Mouse (Mus musculus): ENCODE results near the gene Pcsk5. TPM values are rescaled to one million over a fixed set of nuclear protein-coding genes. Genes with fewer than 3 reads are reported as not detected.

The Pcsk5 gene
- polyA plus RNA-seq, 1 experiment from 2014 or later: 19.9 TPM

DNA sequence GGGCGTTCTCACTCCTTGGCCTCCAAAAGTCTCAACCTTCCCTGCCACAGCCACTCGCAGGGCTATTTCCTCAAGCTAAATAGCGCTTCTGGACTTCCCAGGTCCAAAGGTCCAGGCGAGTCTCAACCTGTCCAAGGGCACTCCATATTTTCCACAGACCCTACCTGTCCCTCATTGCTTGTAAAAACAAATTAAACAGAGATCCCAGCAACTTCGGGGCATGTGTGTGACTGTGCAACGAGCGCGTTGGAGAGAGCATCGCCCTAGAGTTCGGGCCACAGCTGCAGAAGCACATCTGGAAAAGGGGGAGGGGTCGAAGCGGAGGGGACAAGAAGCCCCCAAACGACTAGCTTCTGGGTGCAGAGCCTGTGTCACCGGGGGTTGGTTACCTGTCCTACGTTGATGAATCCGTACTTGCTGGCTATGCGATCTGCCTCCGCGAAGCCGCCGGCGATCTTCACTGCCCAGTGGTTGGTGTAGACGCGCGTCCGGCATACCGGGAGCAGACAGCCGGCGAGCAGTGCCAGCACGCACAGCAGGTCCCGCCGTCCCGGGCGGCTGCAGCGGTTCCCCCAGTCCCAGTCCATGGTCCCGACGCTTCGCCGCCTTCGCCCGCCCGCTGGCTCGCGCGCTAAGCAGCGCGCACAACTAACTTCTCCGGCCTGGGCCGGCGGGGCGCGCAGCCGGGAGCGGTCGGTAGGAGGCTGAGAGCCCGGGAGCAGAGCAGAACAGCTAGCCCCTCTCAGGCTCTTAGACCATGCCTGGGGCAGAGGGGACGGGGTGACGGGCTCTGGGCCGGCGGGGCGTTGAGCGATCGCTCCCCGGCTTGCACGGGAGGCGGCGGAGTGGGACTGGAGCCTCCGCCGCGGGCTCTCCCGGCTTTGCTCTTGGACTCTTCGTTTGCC lies 614 bp downstream of the Pcsk5 start:
- ATAC-seq (ENCODE audit: insufficient number of reproducible peaks, low FRiP score, low TSS enrichment, low read depth): peak; percentile 67
- H3K9ac ChIP-seq: peak overlapping the region; percentile 78
- H3K9me3 ChIP-seq: no peaks in the 10 kb centered on the region
- peaks cover 16% of the 10 kb centered on the region; the same call in 1 of the 2 replicates for H3K4me1 ChIP-seq
- H3K27ac ChIP-seq: peak overlapping the region; percentile 92
- 0 out of 2 replicates have a peak, but pooled peaks cover 6% of the 10 kb centered on the region for H3K27me3 ChIP-seq
- H3K4me2 ChIP-seq: peak overlapping the region; percentile 90
- H3K4me3 ChIP-seq: peak overlapping the region; percentile 72
- no peaks in the 10 kb centered on the region for H3K36me3 ChIP-seq
- under 1% methylated on average over 72 of the region's 72 CpGs for WGBS

DNA sequence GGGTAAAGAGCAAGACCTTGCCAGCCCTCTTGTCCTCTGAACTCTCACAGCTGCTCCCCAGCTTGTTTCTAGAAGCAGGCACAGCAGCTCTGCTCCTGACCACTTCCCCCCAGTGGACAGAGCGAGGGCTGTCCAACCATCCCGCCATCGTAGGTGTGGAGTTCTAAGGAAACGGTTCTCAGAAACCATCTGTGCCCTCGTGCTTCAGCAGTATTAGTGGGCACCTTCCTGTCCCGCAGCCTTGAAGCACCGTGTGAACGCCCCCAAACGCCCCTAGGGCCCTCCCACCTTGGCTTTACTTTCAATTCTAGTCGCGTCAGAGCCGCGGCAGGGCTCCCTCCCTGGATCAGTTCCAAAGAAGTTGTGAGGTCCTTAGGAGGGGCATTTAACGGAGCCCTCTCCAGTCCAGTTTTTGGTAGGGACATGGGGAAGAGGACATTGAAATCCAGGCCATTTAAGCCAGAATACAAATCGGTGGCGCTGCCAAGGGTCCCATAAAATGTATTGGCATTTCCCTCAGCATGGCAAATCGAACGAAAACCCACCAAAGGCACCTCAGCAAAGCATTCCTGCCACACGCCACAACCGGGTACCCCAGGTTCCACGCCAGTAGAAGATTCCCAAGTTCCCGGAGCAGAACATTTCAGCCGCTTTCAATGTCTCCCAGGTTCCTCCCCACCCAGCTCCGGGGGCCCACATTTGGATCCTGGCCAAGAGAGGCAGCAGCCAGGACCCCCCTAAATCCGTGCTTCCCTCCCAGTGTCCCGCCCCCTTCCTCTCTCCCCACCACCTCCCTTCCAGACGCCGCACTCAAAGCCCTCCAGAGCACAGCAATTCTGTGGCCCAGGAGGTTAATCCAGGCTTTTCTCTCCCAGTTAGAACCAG lies 1.5 kb downstream of the Pcsk5 start:
- H3K4me3 ChIP-seq: peak overlapping the region; percentile 72
- WGBS: under 1% methylated on average over 27 of the region's 28 CpGs
- no peaks in the 10 kb centered on the region for H3K36me3 ChIP-seq
- ATAC-seq (ENCODE audit: insufficient number of reproducible peaks, low FRiP score, low TSS enrichment, low read depth): no peak
- H3K27me3 ChIP-seq: 0 out of 2 replicates have a peak, but pooled peaks cover 6% of the 10 kb centered on the region
- H3K27ac ChIP-seq: peak overlapping the region; percentile 63; the same call in 1 of the 2 replicates
- H3K9me3 ChIP-seq: no peaks in the 10 kb centered on the region
- H3K4me1 ChIP-seq: peaks cover 16% of the 10 kb centered on the region; the same call in 1 of the 2 replicates
- peak overlapping the region; percentile 90 for H3K4me2 ChIP-seq
- peak overlapping the region; percentile 78; the same call in 1 of the 2 replicates for H3K9ac ChIP-seq

DNA sequence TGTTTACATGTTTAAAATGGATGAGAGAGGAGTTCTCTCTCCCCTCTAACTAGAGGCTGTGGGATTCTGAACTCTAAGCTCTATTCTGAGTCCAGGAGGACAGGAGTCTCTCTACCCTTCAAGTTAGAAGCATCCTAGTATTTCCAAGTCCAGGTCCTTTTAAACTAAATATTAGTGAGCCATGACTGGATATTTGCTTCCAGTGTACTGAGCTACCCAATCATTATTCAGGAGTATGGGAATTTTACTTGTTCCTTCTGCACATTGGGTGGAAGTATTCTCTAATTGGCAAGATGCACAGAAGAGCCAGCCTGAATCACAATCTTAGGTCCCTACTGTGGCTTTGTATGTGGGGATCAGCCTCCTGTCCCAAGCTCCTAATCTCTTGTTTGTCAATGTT lies 2.5 kb downstream of the Pcsk5 start:
- Histone ChIP-seq H3K9ac (no peak overlapping the region), H3K4me1 (peaks cover 16% of the 10 kb centered on the region; the same call in 1 of the 2 replicates)

DNA sequence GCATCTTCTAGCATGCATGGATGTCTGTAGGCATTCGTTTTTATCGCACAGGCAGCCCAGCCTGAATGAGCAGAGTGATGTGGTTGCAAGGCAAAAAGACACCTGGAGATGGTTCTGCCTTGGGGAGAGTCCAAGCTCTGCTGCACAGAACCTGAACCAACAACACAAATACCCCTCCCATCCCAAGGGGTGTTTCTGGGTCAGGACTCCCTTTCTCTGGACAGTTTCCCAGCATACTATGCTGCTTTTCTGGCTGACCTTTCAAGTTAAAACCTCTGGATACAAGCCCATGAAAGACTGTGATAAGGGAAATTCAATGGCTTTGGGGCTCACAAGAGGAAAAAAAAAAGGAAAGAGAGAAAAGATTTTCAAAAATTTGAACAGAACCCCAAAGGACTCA lies 6.1 kb downstream of the Pcsk5 start:
- H3K9ac ChIP-seq: no peak overlapping the region
- no peak overlapping the region for H3K4me3 ChIP-seq
- H3K9me3 ChIP-seq: no peaks in the 10 kb centered on the region
- H3K27ac ChIP-seq: no peak overlapping the region
- peaks cover 10% of the 10 kb centered on the region; the same call in 1 of the 2 replicates for H3K4me1 ChIP-seq
- H3K4me2 ChIP-seq: no peak overlapping the region
- no peak for ATAC-seq (ENCODE audit: insufficient number of reproducible peaks, low FRiP score, low TSS enrichment, low read depth)
- WGBS: 79% methylated on average over 2 of the region's 2 CpGs
- H3K36me3 ChIP-seq: no peaks in the 10 kb centered on the region
- 0 out of 2 replicates have a peak, but pooled peaks cover 3% of the 10 kb centered on the region for H3K27me3 ChIP-seq

More for the DNA sequence above, 2.5 kb downstream of the Pcsk5 start:
- no peak for ATAC-seq (ENCODE audit: insufficient number of reproducible peaks, low FRiP score, low TSS enrichment, low read depth)
- H3K4me3 ChIP-seq: no peak overlapping the region
- H3K4me2 ChIP-seq: 0 out of 2 replicates have a peak overlapping the region, but pooled peaks have one; percentile 90
- H3K27me3 ChIP-seq: 0 out of 2 replicates have a peak, but pooled peaks cover 6% of the 10 kb centered on the region
- no peaks in the 10 kb centered on the region for H3K9me3 ChIP-seq
- H3K27ac ChIP-seq: no peak overlapping the region
- no peaks in the 10 kb centered on the region for H3K36me3 ChIP-seq

DNA sequence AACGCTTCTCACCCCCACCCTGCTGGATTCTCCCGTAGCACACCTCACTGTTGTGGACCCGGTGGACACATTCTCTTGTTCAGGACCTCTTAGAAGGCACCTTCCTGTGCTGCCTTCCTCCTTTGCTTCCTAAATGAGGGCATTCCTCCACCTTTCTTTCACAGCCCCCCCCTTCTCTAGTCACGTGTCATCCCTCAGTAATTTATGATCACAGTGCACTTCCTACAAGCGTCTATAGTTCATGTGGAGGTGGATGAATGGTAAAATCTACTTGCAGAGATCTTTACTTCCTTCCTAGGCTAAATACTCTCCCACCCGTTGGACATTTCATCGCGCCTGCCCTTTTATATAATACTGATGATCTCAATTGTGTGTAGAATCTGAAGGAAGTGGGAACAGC lies 9.0 kb downstream of the Pcsk5 start:
- ATAC-seq (ENCODE audit: insufficient number of reproducible peaks, low FRiP score, low TSS enrichment, low read depth): no peak
- Histone ChIP-seq H3K36me3 (no peaks in the 10 kb centered on the region), H3K9me3 (no peaks in the 10 kb centered on the region), H3K4me2 (no peak overlapping the region), H3K27ac (no peak overlapping the region), H3K9ac (no peak overlapping the region), H3K27me3 (no peaks in the 10 kb centered on the region), H3K4me3 (no peak overlapping the region), H3K4me1 (no peaks in the 10 kb centered on the region)
- 75% methylated on average over 8 of the region's 8 CpGs for WGBS

DNA sequence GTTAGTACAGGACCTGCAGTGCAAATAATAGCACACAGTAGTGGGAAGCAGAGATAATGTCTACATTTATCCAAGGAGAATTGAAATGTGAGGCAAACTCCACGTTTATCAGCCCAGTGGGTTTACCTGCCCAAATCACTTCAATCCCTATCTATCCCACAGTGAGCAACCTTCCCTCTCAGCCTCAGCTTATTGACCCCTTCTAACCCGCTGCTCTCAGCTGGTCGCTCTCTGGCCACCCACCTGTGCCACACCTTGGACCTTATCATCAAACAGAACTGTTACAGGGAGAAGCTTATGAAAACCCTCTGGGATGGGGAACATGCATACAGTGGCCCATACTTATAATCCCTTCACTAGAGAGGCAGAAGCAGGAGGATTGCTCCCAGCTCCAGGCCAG lies 10.7 kb downstream of the Pcsk5 start:
- 78% methylated on average over 3 of the region's 3 CpGs for WGBS
- Histone ChIP-seq H3K27ac (no peak overlapping the region), H3K27me3 (no peaks in the 10 kb centered on the region), H3K9ac (no peak overlapping the region), H3K9me3 (no peaks in the 10 kb centered on the region), H3K36me3 (no peaks in the 10 kb centered on the region), H3K4me3 (no peak overlapping the region), H3K4me1 (no peaks in the 10 kb centered on the region), H3K4me2 (no peak overlapping the region)
- ATAC-seq (ENCODE audit: insufficient number of reproducible peaks, low FRiP score, low TSS enrichment, low read depth): no peak

DNA sequence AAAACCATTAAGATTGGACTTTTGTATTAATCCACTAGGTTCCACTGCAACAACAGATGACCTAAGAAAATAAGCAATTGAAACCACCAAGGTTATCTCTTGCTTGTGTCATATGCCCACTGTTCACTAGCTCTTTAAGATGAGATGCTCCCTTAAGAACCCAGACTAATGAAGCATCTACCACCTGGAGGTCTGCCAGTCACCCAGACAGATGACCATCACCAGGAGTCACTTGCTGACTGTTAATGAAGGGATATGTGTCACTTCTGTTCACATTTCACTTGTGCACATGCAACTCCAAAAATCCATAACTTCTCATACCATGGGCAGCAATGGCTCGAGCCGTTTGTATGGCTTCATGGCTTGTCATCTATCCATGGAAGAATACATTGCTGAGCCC lies 17.4 kb downstream of the Pcsk5 start:
- H3K9ac ChIP-seq: no peak overlapping the region
- H3K4me3 ChIP-seq: no peak overlapping the region
- WGBS: 91% methylated on average over 2 of the region's 2 CpGs
- H3K4me1 ChIP-seq: peaks cover 4% of the 10 kb centered on the region; the same call in 1 of the 2 replicates
- no peaks in the 10 kb centered on the region for H3K36me3 ChIP-seq
- no peak for ATAC-seq (ENCODE audit: insufficient number of reproducible peaks, low FRiP score, low TSS enrichment, low read depth)
- no peak overlapping the region for H3K27ac ChIP-seq
- H3K9me3 ChIP-seq: no peaks in the 10 kb centered on the region
- no peaks in the 10 kb centered on the region for H3K27me3 ChIP-seq
- H3K4me2 ChIP-seq: no peak overlapping the region

DNA sequence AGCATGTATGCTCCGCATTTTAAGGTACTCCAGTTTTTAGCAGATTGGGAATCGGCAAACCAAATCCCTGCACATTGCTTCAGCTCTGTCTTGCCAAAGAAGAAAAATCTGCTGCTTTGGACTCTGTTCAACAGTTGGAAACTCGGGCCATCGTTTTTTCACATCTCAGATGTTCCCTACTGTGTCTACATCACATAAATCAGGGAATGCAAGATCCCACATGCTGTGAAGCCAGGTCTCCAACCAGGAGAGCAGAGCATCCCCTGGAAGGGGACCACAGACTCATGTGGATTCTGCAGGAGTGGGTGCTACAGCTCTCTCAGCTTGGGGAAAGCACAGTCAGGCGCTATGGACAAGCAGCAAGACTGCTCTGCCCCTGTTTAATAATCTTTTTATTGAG lies 18.4 kb downstream of the Pcsk5 start:
- Histone ChIP-seq H3K4me1 (peaks cover 4% of the 10 kb centered on the region; the same call in 1 of the 2 replicates), H3K27me3 (no peaks in the 10 kb centered on the region), H3K9me3 (no peaks in the 10 kb centered on the region), H3K4me3 (no peak overlapping the region), H3K9ac (no peak overlapping the region), H3K4me2 (no peak overlapping the region), H3K36me3 (no peaks in the 10 kb centered on the region), H3K27ac (no peak overlapping the region)
- 47% methylated on average over 5 of the region's 5 CpGs for whole genome bisulfite sequencing
- no peak for ATAC-seq (ENCODE audit: insufficient number of reproducible peaks, low FRiP score, low TSS enrichment, low read depth)

DNA sequence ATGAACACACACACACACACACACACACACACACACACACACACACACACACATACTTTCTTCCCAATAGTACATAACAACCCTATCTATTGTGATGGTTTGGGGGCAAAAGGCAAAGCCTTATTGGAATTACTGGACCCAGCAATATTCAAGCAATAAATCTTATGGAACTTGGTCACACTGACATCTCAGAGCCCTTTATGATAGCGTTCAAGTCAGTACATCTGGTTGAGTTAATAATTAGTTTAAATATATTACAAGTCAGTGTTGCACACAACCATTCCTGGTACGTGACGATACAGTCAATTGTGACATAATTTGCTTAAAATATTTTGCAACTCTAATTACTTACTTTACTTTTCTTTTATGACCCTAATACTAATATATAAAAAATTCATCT lies 22.4 kb downstream of the Pcsk5 start:
- Histone ChIP-seq H3K27me3 (no peaks in the 10 kb centered on the region), H3K4me1 (peaks cover 4% of the 10 kb centered on the region; the same call in 1 of the 2 replicates), H3K36me3 (no peaks in the 10 kb centered on the region), H3K27ac (no peak overlapping the region), H3K9ac (no peak overlapping the region), H3K9me3 (no peaks in the 10 kb centered on the region), H3K4me3 (no peak overlapping the region), H3K4me2 (no peak overlapping the region)
- 64% methylated on average over 3 of the region's 3 CpGs for WGBS
- no peak for ATAC-seq (ENCODE audit: insufficient number of reproducible peaks, low FRiP score, low TSS enrichment, low read depth)

DNA sequence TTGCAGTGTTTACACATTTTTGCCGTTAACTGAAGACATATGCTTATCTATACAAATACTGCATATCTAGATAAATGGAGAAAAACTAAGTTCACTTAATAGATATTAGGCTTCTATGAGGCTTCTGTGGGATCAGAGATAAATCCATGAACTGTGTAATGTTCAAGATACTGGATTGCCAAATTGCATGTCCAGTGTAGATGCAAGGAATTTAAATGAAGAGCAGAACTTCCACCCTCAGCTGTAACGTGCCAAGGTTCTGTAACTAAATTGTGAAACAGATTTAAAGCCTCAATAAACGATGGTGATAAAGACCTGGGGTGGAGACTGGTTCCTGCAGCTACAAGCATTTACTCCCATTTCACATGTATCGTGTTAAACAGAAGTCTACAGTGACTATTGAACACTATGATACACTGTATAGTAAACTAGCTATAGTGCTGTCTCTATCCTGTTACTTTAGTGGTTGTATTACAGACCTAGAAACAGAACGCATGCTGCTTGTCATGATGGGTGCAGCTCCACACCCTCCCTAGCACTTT lies 23.9 kb downstream of the Pcsk5 start:
- H3K4me3 ChIP-seq: no peak overlapping the region
- no peaks in the 10 kb centered on the region for H3K36me3 ChIP-seq
- 56% methylated on average over 5 of the region's 5 CpGs for WGBS
- no peak overlapping the region for H3K27ac ChIP-seq
- H3K9me3 ChIP-seq: no peaks in the 10 kb centered on the region
- no peak overlapping the region for H3K4me2 ChIP-seq
- ATAC-seq (ENCODE audit: insufficient number of reproducible peaks, low FRiP score, low TSS enrichment, low read depth): no peak
- no peaks in the 10 kb centered on the region for H3K27me3 ChIP-seq
- no peaks in the 10 kb centered on the region for H3K4me1 ChIP-seq
- H3K9ac ChIP-seq: no peak overlapping the region

DNA sequence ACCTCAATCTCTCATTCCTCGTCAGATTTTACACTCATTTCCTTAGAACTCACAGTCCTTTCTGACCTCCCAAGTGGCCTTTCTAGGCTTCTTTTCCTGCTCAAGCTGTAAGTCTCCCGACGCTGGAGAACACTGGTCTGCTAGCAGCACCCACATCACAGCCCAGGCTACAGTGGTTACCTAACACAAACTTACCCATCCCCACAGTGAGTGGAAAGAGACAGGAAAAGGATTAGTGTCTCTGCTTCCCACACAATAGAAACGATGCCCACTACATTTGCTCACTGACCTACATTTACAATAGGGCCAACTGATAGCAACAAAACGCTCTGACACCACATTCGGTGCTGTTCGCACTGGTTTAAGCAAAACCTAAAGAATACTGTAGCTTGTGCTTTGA lies 24.8 kb downstream of the Pcsk5 start:
- Histone ChIP-seq H3K27ac (no peak overlapping the region), H3K27me3 (no peaks in the 10 kb centered on the region), H3K4me3 (no peak overlapping the region), H3K9ac (no peak overlapping the region), H3K4me2 (no peak overlapping the region), H3K4me1 (no peaks in the 10 kb centered on the region), H3K36me3 (no peaks in the 10 kb centered on the region), H3K9me3 (no peaks in the 10 kb centered on the region)
- ATAC-seq (ENCODE audit: insufficient number of reproducible peaks, low FRiP score, low TSS enrichment, low read depth): no peak
- 69% methylated on average over 7 of the region's 7 CpGs for WGBS
